Mouse (Mus musculus) urinary bladder, postnatal 10 days (tissue): ENCODE results near the gene Fuz.
A peak's percentile ranks its signal among the peaks of the same experiment; 100 is the strongest.
"Not testable (repeated sequence)": the region's sequence is repeated elsewhere in the genome, so short reads cannot be mapped to it uniquely, and the experiment has no call there.

ENCODE experiments used
- DNase-seq: peaks from one replicate; pipeline ENCODE4 v3.0.0; 2022; ENCODE audit warnings: low spot score

The Fuz gene

GRCm38 (mm10) chr7:44860576-44861428 lies 35.1 kb upstream of the Fuz start:
- DNase-seq: no peak

- no peak for DNase-seq
Measured at GRCm38 (mm10) chr7:44861429-44861816, 34.5 kb upstream of the Fuz start.

GRCm38 (mm10) chr7:44862434-44862833 lies 33.4 kb upstream of the Fuz start:
- no peak for DNase-seq

GRCm38 (mm10) chr7:44863210-44863609 lies 32.7 kb upstream of the Fuz start:
- no peak for DNase-seq

- no peak for DNase-seq
Measured at GRCm38 (mm10) chr7:44863982-44864494, 31.8 kb upstream of the Fuz start.

- no peak for DNase-seq
Measured at GRCm38 (mm10) chr7:44864595-44865542, 31.0 kb upstream of the Fuz start.

GRCm38 (mm10) chr7:44866276-44867009 lies 29.4 kb upstream of the Fuz start:
- DNase-seq: no peak

- DNase-seq: no peak
Measured at GRCm38 (mm10) chr7:44867010-44867702, 28.7 kb upstream of the Fuz start.

- DNase-seq: no peak
Measured at GRCm38 (mm10) chr7:44867802-44868201, 28.1 kb upstream of the Fuz start.

- no peak for DNase-seq
Measured at GRCm38 (mm10) chr7:44868465-44868864, 27.4 kb upstream of the Fuz start.

- DNase-seq: no peak
Measured at GRCm38 (mm10) chr7:44868919-44869696, 26.8 kb upstream of the Fuz start.

GRCm38 (mm10) chr7:44869697-44870528 lies 26.0 kb upstream of the Fuz start, which contains the start of gene Ptov1:
Ptov1 (minus strand) TSS chr7:44869788.
- peak; percentile 65 for DNase-seq

GRCm38 (mm10) chr7:44870614-44871013 lies 25.3 kb upstream of the Fuz start:
- no peak for DNase-seq

GRCm38 (mm10) chr7:44871181-44871580 lies 24.7 kb upstream of the Fuz start:
- DNase-seq: no peak

- not testable (repeated sequence) for DNase-seq
Measured at GRCm38 (mm10) chr7:44871774-44872173, 24.1 kb upstream of the Fuz start.

GRCm38 (mm10) chr7:44877833-44878232 lies 18.0 kb upstream of the Fuz start:
- DNase-seq: no peak

- DNase-seq: no peak
Measured at GRCm38 (mm10) chr7:44883036-44883435, 12.8 kb upstream of the Fuz start.

GRCm38 (mm10) chr7:44884637-44885036 lies 11.2 kb upstream of the Fuz start:
- no peak for DNase-seq

- DNase-seq: no peak
Measured at GRCm38 (mm10) chr7:44886964-44887363, 8.9 kb upstream of the Fuz start.
